In genomic region chr13:40886643-40887381, GRCm38 (mm10) we compare ENCODE assay signal across 7 mouse cellular contexts. TPM values are rescaled to one million over a fixed set of nuclear protein-coding genes. Genes with fewer than 3 reads are reported as not detected.
DNase-seq lines count a peak whose midpoint lies in the region; ATAC-seq and TF ChIP-seq lines count a peak whose summit lies in the region.

No protein-coding gene starts in this region.

- peak overlapping the region; percentile 88 for H3K4me3 ChIP-seq in E14TG2a.4 (replicated peaks; ENCODE audit: low read length)
- H3K4me3 ChIP-seq in bone marrow, adult 2 months (replicated peaks; ENCODE audit: control insufficient read depth, low read depth, low read length) = peak overlapping the region; percentile 74
- H3K4me3 ChIP-seq in heart, embryonic 10.5 days = peak overlapping the region; percentile 59
- peak overlapping the region; percentile 40 for H3K4me3 ChIP-seq in midbrain, embryonic 13.5 days (replicated peaks)

- 2% methylated on average over 22 of the region's 22 CpGs for WGBS in bone marrow, adult 2 months
- WGBS in heart, embryonic 10.5 days = under 1% methylated on average over 22 of the region's 22 CpGs
- 1% methylated on average over 22 of the region's 22 CpGs for WGBS in midbrain, embryonic 13.5 days

- no peaks in the 10 kb centered on the region for H3K27me3 ChIP-seq in E14TG2a.4 (ENCODE audit: insufficient read depth, low read length)
- no peaks in the 10 kb centered on the region for H3K27me3 ChIP-seq in heart, embryonic 10.5 days (ENCODE audit: insufficient read depth, poor library complexity, severe bottlenecking)
- peaks cover 11% of the 10 kb centered on the region for H3K27me3 ChIP-seq in midbrain, embryonic 13.5 days

- H3K27ac ChIP-seq in bone marrow, adult 2 months (ENCODE audit: control insufficient read depth, insufficient read depth, low read depth, low read length, poor library complexity) = peak overlapping the region; percentile 78
- peak overlapping the region; percentile 83 for H3K27ac ChIP-seq in heart, embryonic 10.5 days
- no peak overlapping the region for H3K27ac ChIP-seq in midbrain, embryonic 13.5 days

- DNase-seq in heart, embryonic 10.5 days (ENCODE audit: low spot score) = no peak
- DNase-seq in kidney, postnatal 4 days = peak; percentile 39 to 57
- no peak for DNase-seq in frontal cortex, postnatal 10 days (ENCODE audit: low spot score in 2 of 2)
- DNase-seq in left cerebral cortex, adult 8-10 months (ENCODE audit: low spot score in 2 of 2) = no peak

- no peaks in the 10 kb centered on the region for H3K9me3 ChIP-seq in E14TG2a.4 (ENCODE audit: low read length)
- H3K9me3 ChIP-seq in heart, embryonic 10.5 days = no peaks in the 10 kb centered on the region
- H3K9me3 ChIP-seq in midbrain, embryonic 13.5 days = no peaks in the 10 kb centered on the region

- peaks cover 28% of the 10 kb centered on the region for H3K36me3 ChIP-seq in E14TG2a.4 (ENCODE audit: insufficient read depth, low read length)
- H3K36me3 ChIP-seq in heart, embryonic 10.5 days = no peaks in the 10 kb centered on the region
- no peaks in the 10 kb centered on the region for H3K36me3 ChIP-seq in midbrain, embryonic 13.5 days

- ATAC-seq in midbrain, embryonic 13.5 days = peak; percentile 68

- TF ChIP-seq CTCF in E14TG2a.4 (conservative IDR thresholded peaks at IDR 0.05; ENCODE audit: low read length) = no peak
- no peak for TF ChIP-seq CTCF in bone marrow, adult 2 months (IDR thresholded peaks at IDR 0.05; ENCODE audit: control insufficient read depth, insufficient read depth, low read length)

- peak overlapping the region; percentile 59 for H3K4me2 ChIP-seq in midbrain, embryonic 13.5 days (replicated peaks)

- peaks cover 87% of the 10 kb centered on the region for H3K4me1 ChIP-seq in E14TG2a.4 (replicated peaks; ENCODE audit: low read depth, low read length)
- H3K4me1 ChIP-seq in bone marrow, adult 2 months (ENCODE audit: control insufficient read depth, insufficient read depth, low read length) = no peaks in the 10 kb centered on the region; the same call in 1 of the 2 replicates
- peaks cover 27% of the 10 kb centered on the region for H3K4me1 ChIP-seq in heart, embryonic 10.5 days
- H3K4me1 ChIP-seq in midbrain, embryonic 13.5 days (replicated peaks) = peaks cover 22% of the 10 kb centered on the region; the same call in 1 of the 2 replicates

- H3K9ac ChIP-seq in midbrain, embryonic 13.5 days (replicated peaks) = peak overlapping the region; percentile 62

- TF ChIP-seq POLR2A in bone marrow, adult 2 months (IDR thresholded peaks at IDR 0.05; ENCODE audit: borderline replicate concordance, control insufficient read depth, low read depth, low read length) = no peak

RNA-seq across cellular contexts. Expression of gene Gcnt2, which starts 27.3 kb away (rescaled TPM):
- 6.0 and 18.2 TPM in 2 replicates for polyA plus RNA-seq in bone marrow, adult 2 months (2011; ENCODE audit: insufficient read depth, insufficient read length, low replicate concordance, missing spikeins)
- polyA plus RNA-seq in heart, embryonic 10.5 days (2016; fragmentation: Nextera tagmentation; extraction: Ambion mirVana) = 2.7 and 3.5 TPM in 2 replicates
- polyA plus RNA-seq in midbrain, embryonic 13.5 days (2015; fragmentation: Nextera tagmentation; extraction: Ambion mirVana) = 3.6 TPM in 2 replicates
- 10 to 100 TPM; 21.5 to 24.5 (median 23.5) TPM for total RNA-seq in left cerebral cortex, adult 8-10 months (2022)

Comparison
In these comparisons a context has a peak if more than half of its experiments do, and no peak if none do; other contexts are left out.
1. DNase-seq: peak in kidney, postnatal 4 days (2 of 2); none in heart, embryonic 10.5 days (single experiment), frontal cortex, postnatal 10 days (0 of 2) and left cerebral cortex, adult 8-10 months (0 of 2).
2. Peak in every context shown above with its lines, with median percentiles within 50 percentile points of each other: H3K4me3 ChIP-seq.